Mouse (Mus musculus): Measurements from ENCODE around the gene Usp1.

- TF ChIP-seq ZNF384 (IDR thresholded peaks at IDR 0.05; ENCODE audit: low read depth, low read length) (no peak), HCFC1 (IDR thresholded peaks at IDR 0.05; ENCODE audit: borderline replicate concordance, insufficient read depth, low read length) (no peak), CHD2 (IDR thresholded peaks at IDR 0.05; ENCODE audit: low read depth, low read length) (no peak)
Measured at GRCm38 (mm10) chr4:98975741-98976140, 52.1 kb downstream of the Usp1 start.

Data from ES-E14 (cell line).